Mouse (Mus musculus): ENCODE measurements at regions not wholly inside any gene's neighbourhood (a gene's known extent, or its start where the extent isn't known, plus 50 kb on each side); places are given as distances from the start of the nearest gene placed in this dataset.

- WGBS: 18% methylated on average over 18 of the region's 18 CpGs
- Histone ChIP-seq H3K9me3 (no peaks in the 10 kb centered on the region), H3K4me3 (no peak overlapping the region), H3K9ac (no peak overlapping the region), H3K27ac (peak overlapping the region; percentile 79), H3K4me2 (peak overlapping the region; percentile 23; the same call in 1 of the 2 replicates), H3K27me3 (peaks cover 5% of the 10 kb centered on the region; the same call in 1 of the 2 replicates), H3K36me3 (no peaks in the 10 kb centered on the region), H3K4me1 (peaks cover 62% of the 10 kb centered on the region)
- ATAC-seq (ENCODE audit: insufficient number of reproducible peaks, insufficient read depth, low FRiP score, low TSS enrichment, low read depth): peak; percentile 60
These were observed 82.6 kb downstream of the Cpn2 start for GRCm38 (mm10) chr16:30184591-30185265.

- ATAC-seq (ENCODE audit: insufficient number of reproducible peaks, insufficient read depth, low FRiP score, low TSS enrichment, low read depth): no peak
- WGBS: 42% methylated on average over 7 of the region's 7 CpGs
These were observed 81.6 kb downstream of the Cpn2 start for GRCm38 (mm10) chr16:30185707-30186106.

GRCm38 (mm10) chr16:30186201-30186700 is 81.0 kb downstream of the Cpn2 start:
- H3K9me3 ChIP-seq: no peaks in the 10 kb centered on the region
- 63% methylated on average over 15 of the region's 15 CpGs for WGBS
- no peak overlapping the region for H3K4me2 ChIP-seq
- H3K27me3 ChIP-seq: peaks cover 8% of the 10 kb centered on the region; the same call in 1 of the 2 replicates
- no peaks in the 10 kb centered on the region for H3K36me3 ChIP-seq
- H3K27ac ChIP-seq: peak overlapping the region; percentile 79
- no peak overlapping the region for H3K9ac ChIP-seq
- peaks cover 72% of the 10 kb centered on the region for H3K4me1 ChIP-seq
- ATAC-seq (ENCODE audit: insufficient number of reproducible peaks, insufficient read depth, low FRiP score, low TSS enrichment, low read depth): no peak
- no peak overlapping the region for H3K4me3 ChIP-seq

More at GRCm38 (mm10) chr16:30185707-30186106, 81.6 kb downstream of the Cpn2 start:
- no peak overlapping the region for H3K9ac ChIP-seq
- no peaks in the 10 kb centered on the region for H3K9me3 ChIP-seq
- peaks cover 5% of the 10 kb centered on the region; the same call in 1 of the 2 replicates for H3K27me3 ChIP-seq
- H3K4me1 ChIP-seq: peaks cover 71% of the 10 kb centered on the region
- peak overlapping the region; percentile 79 for H3K27ac ChIP-seq
- no peaks in the 10 kb centered on the region for H3K36me3 ChIP-seq
- H3K4me2 ChIP-seq: no peak overlapping the region
- H3K4me3 ChIP-seq: no peak overlapping the region

- 0 out of 2 replicates have a peak overlapping the region, but pooled peaks have one; percentile 79 for H3K27ac ChIP-seq
- no peak overlapping the region for H3K9ac ChIP-seq
- H3K36me3 ChIP-seq: no peaks in the 10 kb centered on the region
- H3K9me3 ChIP-seq: no peaks in the 10 kb centered on the region
- H3K4me2 ChIP-seq: no peak overlapping the region
- no peak overlapping the region for H3K4me3 ChIP-seq
- peaks cover 8% of the 10 kb centered on the region; the same call in 1 of the 2 replicates for H3K27me3 ChIP-seq
- ATAC-seq (ENCODE audit: insufficient number of reproducible peaks, insufficient read depth, low FRiP score, low TSS enrichment, low read depth): no peak
- WGBS: 72% methylated on average over 10 of the region's 10 CpGs
- H3K4me1 ChIP-seq: peaks cover 73% of the 10 kb centered on the region
These were observed 80.5 kb downstream of the Cpn2 start for GRCm38 (mm10) chr16:30186701-30187270.

- Histone ChIP-seq H3K4me1 (peaks cover 73% of the 10 kb centered on the region), H3K36me3 (no peaks in the 10 kb centered on the region), H3K4me3 (no peak overlapping the region), H3K9me3 (no peaks in the 10 kb centered on the region), H3K9ac (peak overlapping the region; percentile 65; the same call in 1 of the 2 replicates), H3K27ac (peak overlapping the region; percentile 49; the same call in 1 of the 2 replicates), H3K27me3 (peaks cover 8% of the 10 kb centered on the region; the same call in 1 of the 2 replicates), H3K4me2 (peak overlapping the region; percentile 63)
- ATAC-seq (ENCODE audit: insufficient number of reproducible peaks, insufficient read depth, low FRiP score, low TSS enrichment, low read depth): no peak
- WGBS: 40% methylated on average over 9 of the region's 9 CpGs
These were observed 79.9 kb downstream of the Cpn2 start for GRCm38 (mm10) chr16:30187400-30187799.

- Histone ChIP-seq H3K36me3 (no peaks in the 10 kb centered on the region), H3K9me3 (no peaks in the 10 kb centered on the region), H3K27ac (peak overlapping the region; percentile 49), H3K4me1 (peaks cover 77% of the 10 kb centered on the region), H3K27me3 (peaks cover 8% of the 10 kb centered on the region; the same call in 1 of the 2 replicates), H3K9ac (peak overlapping the region; percentile 65), H3K4me2 (peak overlapping the region; percentile 63), H3K4me3 (peak overlapping the region; percentile 30)
- no peak for ATAC-seq (ENCODE audit: insufficient number of reproducible peaks, insufficient read depth, low FRiP score, low TSS enrichment, low read depth)
- 1% methylated on average over 26 of the region's 26 CpGs for WGBS
These were observed 79.3 kb downstream of the Cpn2 start for GRCm38 (mm10) chr16:30187907-30188414.

- H3K36me3 ChIP-seq: no peaks in the 10 kb centered on the region
- H3K4me2 ChIP-seq: no peak overlapping the region
- H3K9me3 ChIP-seq: no peaks in the 10 kb centered on the region
- no peak overlapping the region for H3K4me3 ChIP-seq
- ATAC-seq (ENCODE audit: insufficient number of reproducible peaks, insufficient read depth, low FRiP score, low TSS enrichment, low read depth): no peak; the same call in 1 of the 2 replicates
- peaks cover 8% of the 10 kb centered on the region; the same call in 1 of the 2 replicates for H3K27me3 ChIP-seq
- peaks cover 86% of the 10 kb centered on the region for H3K4me1 ChIP-seq
- H3K9ac ChIP-seq: 0 out of 2 replicates have a peak overlapping the region, but pooled peaks have one; percentile 36
- H3K27ac ChIP-seq: peak overlapping the region; percentile 22; the same call in 1 of the 2 replicates
- WGBS: 65% methylated on average over 8 of the region's 8 CpGs
These were observed 78.4 kb downstream of the Cpn2 start for GRCm38 (mm10) chr16:30188769-30189430.

GRCm38 (mm10) chr16:30190351-30190750 is 76.9 kb downstream of the Cpn2 start:
- Histone ChIP-seq H3K4me3 (no peak overlapping the region), H3K4me2 (peak overlapping the region; percentile 16), H3K4me1 (peaks cover 87% of the 10 kb centered on the region), H3K27me3 (peaks cover 8% of the 10 kb centered on the region; the same call in 1 of the 2 replicates), H3K9ac (no peak overlapping the region), H3K27ac (peak overlapping the region; percentile 48; the same call in 1 of the 2 replicates), H3K9me3 (no peaks in the 10 kb centered on the region), H3K36me3 (no peaks in the 10 kb centered on the region)
- WGBS: 33% methylated on average over 11 of the region's 11 CpGs
- ATAC-seq (ENCODE audit: insufficient number of reproducible peaks, insufficient read depth, low FRiP score, low TSS enrichment, low read depth): no peak

- peaks cover 8% of the 10 kb centered on the region; the same call in 1 of the 2 replicates for H3K27me3 ChIP-seq
- H3K9ac ChIP-seq: no peak overlapping the region
- H3K36me3 ChIP-seq: no peaks in the 10 kb centered on the region
- peak overlapping the region; percentile 22; the same call in 1 of the 2 replicates for H3K27ac ChIP-seq
- peak overlapping the region; percentile 16 for H3K4me2 ChIP-seq
- WGBS: 47% methylated on average over 15 of the region's 15 CpGs
- no peaks in the 10 kb centered on the region for H3K9me3 ChIP-seq
- H3K4me1 ChIP-seq: peaks cover 80% of the 10 kb centered on the region
- no peak overlapping the region for H3K4me3 ChIP-seq
- ATAC-seq (ENCODE audit: insufficient number of reproducible peaks, insufficient read depth, low FRiP score, low TSS enrichment, low read depth): no peak
These were observed 76.3 kb downstream of the Cpn2 start for GRCm38 (mm10) chr16:30190935-30191514.

- peaks cover 54% of the 10 kb centered on the region for H3K4me1 ChIP-seq
- H3K9me3 ChIP-seq: no peaks in the 10 kb centered on the region
- peak overlapping the region; percentile 55; the same call in 1 of the 2 replicates for H3K27ac ChIP-seq
- no peaks in the 10 kb centered on the region for H3K36me3 ChIP-seq
- H3K9ac ChIP-seq: no peak overlapping the region
- H3K4me3 ChIP-seq: no peak overlapping the region
- no peak for ATAC-seq (ENCODE audit: insufficient number of reproducible peaks, insufficient read depth, low FRiP score, low TSS enrichment, low read depth)
- 0 out of 2 replicates have a peak, but pooled peaks cover 5% of the 10 kb centered on the region for H3K27me3 ChIP-seq
- H3K4me2 ChIP-seq: peak overlapping the region; percentile 9; the same call in 1 of the 2 replicates
- 47% methylated on average over 8 of the region's 8 CpGs for WGBS
These were observed 73.7 kb downstream of the Cpn2 start for GRCm38 (mm10) chr16:30193294-30194261.

Data from embryonic facial prominence, embryonic 13.5 days (tissue).